Mouse (Mus musculus) intestine, embryonic 15.5 days (tissue): ENCODE data around the gene Phlda1. TPM values are rescaled to one million over a fixed set of nuclear protein-coding genes. Genes with fewer than 3 reads are reported as not detected.

Experiments used
- ATAC-seq: fragments of 200-750 bp; cut with Nextera tagmentation; 2 replicates; pipeline ENCODE4 v1.8.0; 2017; ENCODE audit warnings: moderate TSS enrichment, moderate library complexity
- H3K27ac ChIP-seq: fragments of 300-500 bp; sonication (generic); 2 replicates; pipeline ENCODE4 v1.5.1; 2015; ENCODE audit warnings: mild to moderate bottlenecking, inconsistent platforms
- H3K27me3 ChIP-seq: fragments of 300-500 bp; sonication (generic); replicated peaks from 2 replicates; pipeline ENCODE4 v1.6.1; 2015; ENCODE audit warnings: inconsistent platforms
- H3K36me3 ChIP-seq: fragments of 300-500 bp; sonication (generic); 2 replicates; pipeline ENCODE4 v1.6.1; 2015; ENCODE audit warnings: inconsistent platforms
- H3K4me1 ChIP-seq: fragments of 300-500 bp; sonication (generic); replicated peaks from 2 replicates; pipeline ENCODE4 v1.6.1; 2015; ENCODE audit warnings: inconsistent platforms
- H3K4me2 ChIP-seq: fragments of 300-500 bp; sonication (generic); replicated peaks from 2 replicates; pipeline ENCODE4 v1.6.1; 2015; ENCODE audit warnings: mild to moderate bottlenecking, inconsistent platforms
- H3K4me3 ChIP-seq: fragments of 300-500 bp; sonication (generic); replicated peaks from 2 replicates; pipeline ENCODE4 v1.5.1; 2015; ENCODE audit warnings: inconsistent platforms
- H3K9ac ChIP-seq: fragments of 300-500 bp; sonication (generic); 2 replicates; pipeline ENCODE4 v1.6.1; 2015; ENCODE audit warnings: inconsistent platforms
- H3K9me3 ChIP-seq: fragments of 300-500 bp; sonication (generic); 2 replicates; pipeline ENCODE4 v1.6.1; 2016; ENCODE audit warnings: inconsistent platforms
- WGBS: fragments of 180-500 bp; shearing (Covaris S2); methylation state at CpG from one replicate; pipeline ENCODE4 v1.1.7; 2015; 5-methylcytosine and 5-hydroxymethylcytosine counted together
- polyA plus RNA-seq: library from polyadenylated mRNA; unstranded; fragments of >200 nt; fragmentation: Nextera tagmentation; extraction: Ambion mirVana; gene quantifications from 2 replicates; pipeline ENCODE4 v1.2.1, GENCODE M21; 2015

Gene Phlda1
- polyA plus RNA-seq, result 38.6 and 43.2 TPM in 2 replicates

DNA sequence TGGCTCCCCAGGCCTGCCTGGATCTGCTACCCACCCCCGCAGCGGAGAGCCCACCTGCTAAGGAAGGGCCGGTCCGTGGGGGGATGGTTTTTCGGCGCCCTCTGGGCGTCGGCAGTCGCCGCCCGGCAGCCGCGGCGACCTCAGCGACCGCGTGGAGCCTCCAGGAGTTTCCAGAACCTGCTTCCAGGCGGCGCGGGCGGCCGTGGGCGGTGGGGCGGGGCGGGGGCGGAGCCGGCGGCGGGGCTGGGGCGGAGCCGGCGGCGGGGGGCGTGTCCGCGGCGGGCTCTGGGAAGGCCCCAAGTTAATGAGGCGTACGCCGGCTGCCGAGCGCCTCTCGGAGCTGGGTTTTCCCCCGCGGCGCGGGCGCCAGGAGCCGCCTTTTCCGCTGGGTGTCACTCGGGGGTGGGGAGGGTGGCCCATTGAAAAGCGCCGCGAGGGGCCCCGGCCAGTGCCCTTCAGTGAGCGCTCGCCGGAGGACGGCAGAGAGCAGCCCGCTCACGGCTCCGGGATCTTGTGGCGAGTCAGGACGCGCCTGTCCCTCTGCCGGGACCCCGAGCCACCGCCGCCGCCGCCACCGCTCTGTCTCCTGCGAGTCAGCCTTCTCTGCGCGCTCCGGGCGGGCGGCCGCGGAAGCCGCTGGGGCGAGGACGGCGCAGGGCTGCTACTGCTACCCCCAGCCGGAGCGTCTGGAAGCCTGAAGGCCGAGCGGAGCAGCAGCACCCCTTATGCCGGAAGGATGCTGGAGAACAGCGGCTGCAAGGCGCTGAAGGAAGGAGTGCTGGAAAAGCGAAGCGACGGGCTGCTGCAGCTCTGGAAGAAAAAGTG, at the start of gene Phlda1:
TSS of gene Phlda1 (plus strand) at position 186 of the 825 bp plus-strand sequence.
- Histone ChIP-seq H3K9ac (peak within 1 kb of the TSS; percentile 96), H3K4me2 (peak within 1 kb of the TSS; percentile 91), H3K36me3 (no peaks in the 10 kb centered on the region), H3K9me3 (no peaks in the 10 kb centered on the region), H3K27me3 (no peaks in the 10 kb centered on the region), H3K4me3 (peak within 1 kb of the TSS; percentile 93), H3K27ac (peak within 1 kb of the TSS; percentile 97), H3K4me1 (peaks cover 20% of the 10 kb centered on the region)
- under 1% methylated on average over 89 of the region's 94 CpGs for WGBS
- peak; percentile 94 for ATAC-seq

DNA sequence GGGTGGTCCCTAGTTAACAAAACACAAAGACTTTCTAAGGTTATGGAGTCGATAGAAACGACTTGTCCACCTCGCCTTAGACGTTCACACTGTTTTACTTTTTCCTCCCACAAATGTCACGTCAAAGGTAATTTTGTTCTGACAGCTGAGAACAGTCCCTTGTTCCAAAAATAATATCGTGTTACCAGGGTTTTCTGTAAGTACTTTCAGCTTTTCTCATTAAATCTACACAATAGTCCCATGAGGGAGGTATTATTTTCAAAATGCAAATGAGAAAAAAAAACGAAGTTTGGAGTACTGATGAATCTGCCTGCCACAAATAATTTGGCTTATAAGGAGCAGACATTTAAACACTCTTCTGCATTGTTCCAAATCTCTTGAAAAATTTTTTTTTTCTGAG, 48.0 kb upstream of the Phlda1 start:
- Histone ChIP-seq H3K27ac (no peak overlapping the region), H3K4me3 (no peak overlapping the region), H3K9me3 (no peaks in the 10 kb centered on the region), H3K4me2 (no peak overlapping the region), H3K9ac (no peak overlapping the region), H3K36me3 (no peaks in the 10 kb centered on the region), H3K4me1 (no peaks in the 10 kb centered on the region), H3K27me3 (0 out of 2 replicates have a peak, but pooled peaks cover 4% of the 10 kb centered on the region)
- WGBS, result 72% methylated on average over 7 of the region's 7 CpGs
- ATAC-seq, result no peak

DNA sequence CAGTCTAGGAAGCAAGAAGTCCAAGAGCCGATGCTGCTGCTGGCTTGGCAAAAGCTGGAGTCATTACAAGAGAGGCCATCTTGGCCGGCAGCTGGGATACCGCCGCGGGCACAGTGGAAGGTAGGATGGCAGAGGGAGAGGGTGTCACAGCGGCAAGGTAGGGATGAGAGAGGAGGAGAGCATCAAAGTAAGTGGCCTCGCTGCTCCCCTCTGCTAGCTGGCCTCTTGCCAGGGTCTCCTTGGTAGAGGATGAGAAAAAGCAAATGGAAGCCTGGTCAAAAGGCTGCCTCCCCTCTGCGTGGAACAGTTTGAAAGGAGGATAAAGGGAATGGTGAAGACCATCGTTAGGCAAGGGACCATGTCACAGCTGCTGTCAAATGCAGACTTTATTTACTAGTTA, 47.0 kb upstream of the Phlda1 start:
- H3K9ac ChIP-seq, result no peak overlapping the region

DNA sequence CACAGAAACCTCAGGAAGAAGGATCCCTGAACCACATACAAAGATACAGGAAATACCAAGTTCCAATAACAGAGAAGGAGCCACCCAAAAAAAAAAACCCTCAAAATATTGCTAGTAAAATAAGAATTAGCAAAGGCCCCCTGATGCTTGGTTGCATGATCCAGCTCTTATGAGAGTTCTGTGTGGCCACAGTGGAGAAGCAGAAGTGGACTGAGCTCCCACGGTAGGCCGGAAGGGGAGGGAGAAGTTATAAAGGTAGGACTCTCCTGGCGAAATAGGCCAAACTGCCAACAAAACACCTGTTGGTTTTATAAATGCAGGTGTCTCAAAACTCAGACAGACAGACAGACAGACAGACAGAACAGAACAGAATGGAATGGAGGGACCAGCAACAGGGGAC, 46.2 kb upstream of the Phlda1 start:
- no peak overlapping the region for H3K27ac ChIP-seq
- no peaks in the 10 kb centered on the region for H3K9me3 ChIP-seq
- no peaks in the 10 kb centered on the region for H3K36me3 ChIP-seq
- 88% methylated on average over 3 of the region's 3 CpGs for WGBS
- H3K4me3 ChIP-seq, result no peak overlapping the region
- H3K9ac ChIP-seq, result no peak overlapping the region
- H3K4me1 ChIP-seq, result no peaks in the 10 kb centered on the region
- no peak overlapping the region for H3K4me2 ChIP-seq
- H3K27me3 ChIP-seq, result no peaks in the 10 kb centered on the region
- no peak for ATAC-seq

More for the DNA sequence above, 47.0 kb upstream of the Phlda1 start:
- Histone ChIP-seq H3K4me3 (no peak overlapping the region), H3K27me3 (0 out of 2 replicates have a peak, but pooled peaks cover 3% of the 10 kb centered on the region), H3K4me1 (no peaks in the 10 kb centered on the region), H3K27ac (no peak overlapping the region), H3K9me3 (no peaks in the 10 kb centered on the region), H3K4me2 (no peak overlapping the region), H3K36me3 (no peaks in the 10 kb centered on the region)
- 71% methylated on average over 9 of the region's 9 CpGs for WGBS
- no peak for ATAC-seq

DNA sequence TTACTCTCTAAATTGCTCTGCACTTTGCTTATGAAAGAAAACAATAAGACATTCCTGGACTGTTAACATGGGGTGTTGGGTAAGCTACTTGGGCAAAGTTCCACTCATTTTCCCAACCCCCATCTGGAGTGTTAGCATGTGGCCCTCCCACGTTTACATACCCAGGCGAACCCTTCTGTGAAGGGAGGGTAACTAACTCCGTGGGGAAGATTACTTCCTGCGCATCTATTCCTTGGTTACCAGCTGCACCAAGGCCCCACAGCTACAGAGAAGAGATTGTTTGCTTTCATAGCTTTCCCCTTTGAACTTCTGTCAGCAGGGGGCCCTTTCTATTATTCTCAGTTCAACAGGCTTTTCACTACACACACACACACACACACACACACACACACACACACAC, 45.7 kb upstream of the Phlda1 start:
- ATAC-seq, result no peak
- H3K36me3 ChIP-seq, result no peaks in the 10 kb centered on the region
- 26% methylated on average over 4 of the region's 4 CpGs for WGBS
- H3K9ac ChIP-seq, result no peak overlapping the region
- no peaks in the 10 kb centered on the region for H3K4me1 ChIP-seq
- no peak overlapping the region for H3K27ac ChIP-seq
- H3K27me3 ChIP-seq, result no peaks in the 10 kb centered on the region
- H3K4me2 ChIP-seq, result no peak overlapping the region
- H3K4me3 ChIP-seq, result no peak overlapping the region
- H3K9me3 ChIP-seq, result no peaks in the 10 kb centered on the region

DNA sequence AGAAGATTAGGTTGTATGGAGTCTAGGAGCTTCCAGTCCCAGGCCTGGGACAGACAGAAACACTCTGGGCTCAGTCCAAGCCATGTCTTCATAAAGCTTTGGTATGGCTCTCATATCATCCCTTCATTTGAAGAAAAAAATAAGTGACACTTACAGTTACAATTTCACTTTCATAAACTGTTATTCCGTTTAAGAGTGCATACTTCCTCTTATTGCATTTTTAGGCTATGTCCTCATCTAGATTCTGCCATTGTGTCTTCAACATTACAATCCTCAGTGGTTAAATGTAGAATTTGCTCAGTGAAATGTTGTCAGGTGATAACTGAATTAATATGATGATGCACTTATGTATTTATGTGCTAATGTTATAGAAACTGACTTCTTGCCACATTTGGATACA, 41.3 kb upstream of the Phlda1 start:
- H3K36me3 ChIP-seq, result no peaks in the 10 kb centered on the region
- H3K4me3 ChIP-seq, result no peak overlapping the region
- no peaks in the 10 kb centered on the region for H3K9me3 ChIP-seq
- H3K4me1 ChIP-seq, result no peaks in the 10 kb centered on the region
- no peaks in the 10 kb centered on the region for H3K27me3 ChIP-seq
- 73% methylated on average over 1 of the region's 1 CpGs for WGBS
- no peak for ATAC-seq
- no peak overlapping the region for H3K4me2 ChIP-seq
- no peak overlapping the region for H3K9ac ChIP-seq
- H3K27ac ChIP-seq, result no peak overlapping the region

DNA sequence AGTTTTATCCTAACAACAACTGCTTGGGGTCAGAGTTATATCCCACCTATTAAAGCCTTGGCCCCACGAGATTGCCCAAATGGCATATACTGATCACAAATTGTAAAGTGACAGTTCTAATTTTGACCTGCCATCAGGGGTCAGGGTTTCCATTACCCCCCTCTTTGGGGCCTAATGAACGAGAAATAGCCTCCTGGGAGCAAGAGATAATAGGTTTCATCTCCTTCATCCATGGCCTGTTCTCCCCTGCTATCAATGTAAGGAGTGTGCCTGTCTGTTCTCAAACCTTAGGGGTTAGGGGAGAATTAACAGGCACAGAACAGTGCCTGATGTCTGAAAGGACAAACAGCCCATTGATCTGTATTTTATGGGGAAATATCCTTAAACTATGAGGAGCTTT, 40.7 kb upstream of the Phlda1 start:
- WGBS, result 44% methylated on average over 2 of the region's 2 CpGs
- Histone ChIP-seq H3K27ac (no peak overlapping the region), H3K4me1 (no peaks in the 10 kb centered on the region), H3K4me3 (no peak overlapping the region), H3K36me3 (no peaks in the 10 kb centered on the region), H3K4me2 (no peak overlapping the region), H3K9ac (no peak overlapping the region), H3K27me3 (no peaks in the 10 kb centered on the region), H3K9me3 (no peaks in the 10 kb centered on the region)
- no peak for ATAC-seq

DNA sequence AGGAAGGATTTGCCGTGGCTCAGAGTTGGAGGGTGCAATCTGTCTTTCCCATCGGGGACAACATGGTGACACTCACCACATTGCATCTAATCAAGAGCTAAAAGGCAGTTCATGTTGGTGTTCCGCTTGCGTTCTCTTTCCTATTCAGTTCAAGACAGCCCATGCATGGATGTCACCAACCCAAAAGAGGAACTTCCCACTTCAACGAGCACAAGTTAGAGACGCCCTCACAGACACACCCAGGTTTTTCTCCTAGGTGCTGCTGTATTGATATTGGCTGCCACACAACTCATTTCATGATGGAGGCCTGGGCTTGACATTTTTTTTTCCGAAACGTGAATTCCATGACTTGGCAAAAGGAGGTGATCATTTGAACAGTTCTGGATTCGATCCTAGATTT, 34.9 kb upstream of the Phlda1 start:
- H3K36me3 ChIP-seq, result no peaks in the 10 kb centered on the region
- no peak overlapping the region for H3K9ac ChIP-seq
- H3K4me3 ChIP-seq, result no peak overlapping the region
- H3K27ac ChIP-seq, result no peak overlapping the region
- no peaks in the 10 kb centered on the region for H3K9me3 ChIP-seq
- H3K4me2 ChIP-seq, result no peak overlapping the region
- H3K27me3 ChIP-seq, result no peaks in the 10 kb centered on the region
- peaks cover under 1% of the 10 kb centered on the region; the same call in 1 of the 2 replicates for H3K4me1 ChIP-seq
- 84% methylated on average over 9 of the region's 9 CpGs for WGBS
- no peak for ATAC-seq

DNA sequence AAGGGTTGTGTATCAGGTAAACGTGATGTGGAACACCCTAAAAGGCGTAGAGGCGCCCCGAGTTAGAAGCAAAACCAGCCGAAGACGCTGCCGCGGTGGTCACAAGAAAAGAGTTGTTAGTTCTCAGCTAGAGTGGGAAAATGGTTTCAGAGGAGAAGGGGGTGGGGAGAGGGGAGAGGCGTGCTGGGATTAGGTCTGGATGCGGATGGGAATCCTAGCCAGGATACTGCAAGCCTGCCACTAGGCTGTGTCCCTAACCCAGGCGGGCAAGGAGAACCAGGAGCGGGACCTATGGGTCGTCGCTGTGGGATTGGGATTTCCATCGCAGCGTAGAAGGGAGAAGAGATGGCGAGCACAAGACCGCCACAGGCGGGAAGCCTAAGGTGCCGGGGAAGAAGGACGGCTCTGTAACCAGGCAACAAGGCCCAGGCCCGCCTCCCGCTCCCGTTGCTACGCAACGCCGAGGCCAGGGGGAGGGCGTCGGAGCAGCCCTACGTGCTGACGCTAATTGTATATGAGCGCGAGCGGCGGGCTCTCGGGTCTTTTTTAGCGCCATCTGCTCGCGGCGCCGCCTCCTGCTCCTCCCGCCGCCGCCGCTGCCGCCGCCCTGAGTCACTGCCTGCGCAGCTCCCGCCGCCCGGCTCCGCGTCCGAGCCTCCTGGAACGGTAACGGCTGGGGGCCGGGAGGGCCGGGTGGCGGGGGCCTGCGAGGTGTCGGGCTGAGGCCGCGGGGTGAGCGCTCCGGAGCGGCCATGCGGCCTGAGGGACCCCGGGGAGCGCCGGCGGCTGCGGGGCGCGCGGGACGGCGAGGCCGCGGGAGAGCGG, 33.2 kb upstream of the Phlda1 start, which contains the start of gene Nap1l1:
TSS of gene Nap1l1 (plus strand) at position 538 of the 825 bp plus-strand sequence.
- peak within 1 kb of the TSS; percentile 87 for H3K27ac ChIP-seq
- peak; percentile 100 for ATAC-seq
- under 1% methylated on average over 73 of the region's 80 CpGs for WGBS
- H3K9me3 ChIP-seq, result no peaks in the 10 kb centered on the region
- H3K9ac ChIP-seq, result peak within 1 kb of the TSS; percentile 95
- no peaks in the 10 kb centered on the region for H3K27me3 ChIP-seq
- peak within 1 kb of the TSS; percentile 81 for H3K4me2 ChIP-seq
- H3K4me1 ChIP-seq, result peaks cover 4% of the 10 kb centered on the region; the same call in 1 of the 2 replicates
- H3K36me3 ChIP-seq, result no peaks in the 10 kb centered on the region
- peak within 1 kb of the TSS; percentile 93 for H3K4me3 ChIP-seq

DNA sequence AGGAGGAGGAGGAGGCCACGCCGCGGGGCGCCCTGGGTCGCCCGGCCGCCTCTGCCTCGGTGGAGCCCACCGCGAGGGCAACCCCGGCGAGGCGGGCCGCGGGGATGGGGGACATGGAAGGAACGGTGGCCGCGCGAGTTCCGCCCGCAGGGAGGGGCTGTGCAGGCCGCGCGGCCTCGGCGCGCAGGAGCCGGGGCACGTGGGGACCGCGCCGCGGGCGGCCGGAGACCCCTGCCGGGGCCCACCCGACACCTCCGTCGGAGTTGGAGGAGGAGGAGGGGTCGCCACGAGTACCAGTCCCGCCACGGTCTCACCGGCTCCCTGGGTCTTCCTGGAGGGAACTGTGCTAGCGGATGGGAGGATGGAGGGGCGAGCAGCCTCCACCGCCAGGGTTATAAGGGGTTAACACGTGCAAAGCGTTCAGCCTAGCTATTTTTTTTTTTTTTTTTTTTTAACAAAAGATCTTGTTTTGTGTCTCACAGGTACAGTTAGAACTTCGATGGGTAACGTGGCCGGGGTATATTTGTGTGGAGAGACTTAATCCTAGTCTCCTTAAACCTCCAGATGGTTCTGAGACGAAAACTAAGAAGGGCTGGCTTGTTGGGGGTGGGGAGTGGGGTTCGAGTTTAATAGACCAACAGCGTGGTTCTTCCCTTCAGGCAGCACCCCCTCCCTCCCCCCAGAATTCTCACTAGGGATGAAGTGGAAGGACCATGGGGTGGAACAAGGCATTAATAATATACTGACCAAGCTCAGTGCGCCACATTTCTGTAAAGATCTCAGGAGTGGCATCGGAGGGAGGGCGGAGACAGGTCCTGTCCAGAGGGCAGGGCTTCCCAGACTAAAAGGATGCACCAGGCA, 32.3 kb upstream of the Phlda1 start:
- Histone ChIP-seq H3K27me3 (no peaks in the 10 kb centered on the region), H3K4me2 (peak overlapping the region; percentile 81), H3K4me3 (peak overlapping the region; percentile 93), H3K36me3 (no peaks in the 10 kb centered on the region), H3K9me3 (no peaks in the 10 kb centered on the region), H3K27ac (peak overlapping the region; percentile 87), H3K9ac (peak overlapping the region; percentile 95), H3K4me1 (peaks cover 4% of the 10 kb centered on the region; the same call in 1 of the 2 replicates)
- peak; percentile 82 for ATAC-seq
- WGBS, result under 1% methylated on average over 57 of the region's 58 CpGs

DNA sequence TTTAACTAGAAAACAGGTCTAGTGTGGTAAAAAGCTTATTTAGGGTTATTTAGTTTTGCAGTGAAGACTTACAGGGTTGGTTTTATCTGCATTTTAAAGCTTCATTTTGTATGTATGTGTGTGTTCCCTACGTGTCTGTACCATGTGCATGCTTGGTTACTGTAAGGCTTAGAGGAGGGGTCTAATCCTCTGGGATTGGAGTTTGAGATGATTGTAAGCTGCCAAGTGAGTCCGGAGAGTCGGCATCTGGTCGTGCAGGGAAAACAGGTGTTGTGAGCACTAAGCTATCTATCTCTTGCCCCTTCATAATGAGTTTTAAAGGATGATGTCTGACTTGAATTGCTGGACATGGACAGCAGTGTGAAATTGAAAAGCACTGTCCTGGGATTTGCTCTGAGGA, 29.8 kb upstream of the Phlda1 start:
- H3K4me2 ChIP-seq, result no peak overlapping the region
- WGBS, result 55% methylated on average over 4 of the region's 4 CpGs
- peaks cover 4% of the 10 kb centered on the region; the same call in 1 of the 2 replicates for H3K4me1 ChIP-seq
- 0 out of 2 replicates have a peak, but pooled peaks cover 2% of the 10 kb centered on the region for H3K36me3 ChIP-seq
- no peak overlapping the region for H3K4me3 ChIP-seq
- H3K9me3 ChIP-seq, result no peaks in the 10 kb centered on the region
- H3K27ac ChIP-seq, result no peak overlapping the region
- H3K9ac ChIP-seq, result no peak overlapping the region
- no peak for ATAC-seq
- H3K27me3 ChIP-seq, result no peaks in the 10 kb centered on the region
